Mouse (Mus musculus): ENCODE data around the gene Jak2.

Gene Jak2

DNA sequence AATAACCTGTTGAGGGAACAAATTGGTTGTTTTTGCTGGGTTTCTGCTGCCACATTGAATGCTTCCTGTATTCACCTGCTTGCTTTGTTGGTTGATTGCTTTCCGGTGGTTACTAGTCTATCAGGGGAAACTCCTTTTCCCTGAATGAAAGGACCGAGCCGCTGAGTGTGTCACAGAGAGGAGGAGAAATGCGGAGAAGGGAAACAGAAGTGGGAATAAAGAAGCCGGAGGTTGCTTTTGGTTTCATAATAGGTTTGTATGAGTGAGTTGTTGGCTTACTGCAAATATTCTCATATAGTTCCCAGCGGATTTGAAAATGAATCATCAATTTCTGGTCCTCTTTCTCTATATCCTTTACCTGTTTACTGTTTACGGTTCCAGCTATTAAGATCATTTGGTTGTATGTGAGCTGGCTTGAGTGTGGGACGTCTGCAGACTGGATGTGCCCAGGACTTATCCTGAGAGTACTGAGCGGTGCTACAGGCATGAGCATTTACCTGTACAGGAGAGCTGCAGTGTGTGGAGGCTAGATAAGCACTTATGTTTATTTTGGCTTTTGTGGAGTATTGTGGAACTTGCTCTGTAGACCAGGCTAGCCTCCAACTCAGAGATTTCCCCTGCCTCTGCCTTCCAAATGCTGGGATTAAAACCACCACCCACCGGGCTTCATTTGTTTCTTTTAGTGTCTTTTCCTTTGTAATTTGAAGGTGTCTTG lies 1.4 kb downstream of the Jak2 start:
- DNase-seq (ENCODE audit: low spot score in 2 of 2), result no peak

DNA sequence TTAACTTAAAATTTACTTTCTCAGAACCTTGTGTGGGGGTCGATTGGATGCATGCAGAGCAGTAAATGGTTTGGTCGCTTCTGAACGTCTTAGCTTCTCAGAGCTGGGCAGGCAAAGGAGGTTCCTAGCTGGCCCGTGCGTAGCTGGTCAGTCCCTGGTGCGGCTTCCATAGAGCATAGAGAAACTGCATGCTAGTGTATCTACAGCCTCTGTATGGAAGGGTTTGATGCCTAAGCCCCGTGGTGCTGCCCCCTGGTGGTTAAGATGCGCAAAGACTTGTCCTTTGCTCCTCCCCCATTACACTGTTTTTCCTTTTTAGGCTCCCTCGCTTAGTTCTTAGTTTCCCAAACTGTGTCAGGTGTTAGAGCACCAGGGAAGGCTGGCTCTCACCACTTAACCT lies 2.1 kb downstream of the Jak2 start:
- peak; percentile 68 to 73 for DNase-seq (ENCODE audit: low spot score in 2 of 2)

DNA sequence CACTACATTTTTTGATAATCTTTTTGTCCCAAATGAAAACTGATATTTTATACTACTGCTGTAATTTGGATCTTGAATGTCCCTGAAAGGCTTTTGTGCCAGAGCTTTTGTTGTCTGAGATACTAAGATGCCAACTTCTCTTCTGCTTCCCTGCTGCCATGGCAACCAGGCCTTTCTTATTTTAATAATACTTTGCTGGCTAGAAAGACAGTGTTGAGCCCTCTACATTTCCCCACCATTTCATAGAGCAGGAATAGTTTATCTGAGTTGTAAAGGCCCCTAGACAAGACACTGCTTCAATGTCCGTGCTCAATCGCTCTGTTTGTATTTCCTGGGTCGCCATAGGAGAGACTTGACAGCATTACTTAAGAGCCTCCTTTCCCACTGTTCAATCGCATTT lies 3.0 kb downstream of the Jak2 start:
- DNase-seq (ENCODE audit: low spot score in 2 of 2), result no peak

DNA sequence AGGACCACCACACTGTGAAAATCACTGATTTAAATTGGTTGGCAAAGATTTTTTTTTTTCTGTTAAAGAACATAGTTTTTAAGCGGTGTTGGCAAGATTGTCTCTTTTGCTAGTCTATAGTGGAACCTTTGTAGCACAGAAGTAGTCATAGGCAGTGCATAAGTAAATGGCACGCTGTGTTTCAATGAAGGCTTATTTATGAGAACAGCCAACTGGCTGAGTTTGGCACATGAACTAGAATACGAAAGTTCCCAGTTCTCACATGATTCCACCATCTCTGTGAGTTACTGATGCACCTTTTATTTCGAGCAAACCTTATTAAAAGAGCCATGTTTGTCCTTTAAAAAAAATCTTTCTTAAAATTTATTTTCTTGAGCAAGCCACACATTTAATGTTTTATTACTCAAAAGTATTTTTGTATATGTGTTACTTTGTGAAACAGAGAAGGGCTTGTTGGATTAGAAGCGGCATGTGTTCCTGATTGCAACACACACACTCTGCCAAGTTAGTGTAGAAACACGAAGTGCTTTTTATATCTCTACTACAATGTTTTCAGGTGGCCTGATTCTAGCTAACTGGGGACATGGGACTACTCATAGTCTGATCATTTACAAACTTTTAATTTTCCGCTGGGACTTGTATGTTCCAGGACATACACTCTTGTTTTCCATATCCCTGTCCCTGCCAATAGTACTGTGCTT lies 3.8 kb downstream of the Jak2 start:
- no peak for DNase-seq (ENCODE audit: low spot score in 2 of 2)

DNA sequence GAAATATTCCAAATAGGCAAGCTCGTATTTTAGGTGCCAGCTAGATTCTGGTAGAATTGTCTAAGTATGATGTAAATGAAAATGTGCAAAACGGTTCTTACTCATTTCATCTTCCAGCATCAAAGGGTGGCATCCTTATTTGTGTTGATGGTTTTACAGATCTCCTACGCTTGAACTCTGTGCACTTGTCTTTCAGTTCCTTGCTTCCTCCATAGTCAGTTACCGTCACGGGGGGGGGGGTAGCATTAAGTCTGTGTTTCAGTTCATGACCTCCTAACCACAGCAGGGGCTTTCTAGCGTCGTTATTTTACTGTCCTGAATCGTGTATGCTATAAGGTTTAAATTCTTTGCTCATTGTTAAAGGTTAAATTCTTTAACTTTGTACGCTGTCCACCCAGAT lies 10.0 kb downstream of the Jak2 start:
- no peak for DNase-seq (ENCODE audit: low spot score in 2 of 2)

DNA sequence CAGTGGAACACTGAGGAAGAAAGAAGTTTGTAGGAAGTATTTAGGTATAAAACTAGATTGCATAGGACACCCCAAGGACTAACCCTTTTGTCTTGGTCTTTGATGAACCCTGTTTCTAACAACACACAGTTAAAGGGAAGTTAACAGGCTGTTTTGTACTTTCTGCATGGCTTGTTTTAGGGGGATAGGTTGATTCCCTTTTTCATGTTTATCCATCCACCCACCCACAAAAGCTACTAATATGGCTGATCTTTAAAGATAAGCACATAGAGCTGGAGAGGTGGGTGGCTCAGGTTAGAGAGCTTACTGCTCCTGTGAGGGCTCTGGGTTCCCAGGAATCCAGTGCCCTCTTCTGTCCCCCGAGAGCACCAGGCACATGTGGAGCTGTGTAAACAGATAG lies 11.9 kb downstream of the Jak2 start:
- DNase-seq (ENCODE audit: low spot score in 2 of 2), result no peak

DNA sequence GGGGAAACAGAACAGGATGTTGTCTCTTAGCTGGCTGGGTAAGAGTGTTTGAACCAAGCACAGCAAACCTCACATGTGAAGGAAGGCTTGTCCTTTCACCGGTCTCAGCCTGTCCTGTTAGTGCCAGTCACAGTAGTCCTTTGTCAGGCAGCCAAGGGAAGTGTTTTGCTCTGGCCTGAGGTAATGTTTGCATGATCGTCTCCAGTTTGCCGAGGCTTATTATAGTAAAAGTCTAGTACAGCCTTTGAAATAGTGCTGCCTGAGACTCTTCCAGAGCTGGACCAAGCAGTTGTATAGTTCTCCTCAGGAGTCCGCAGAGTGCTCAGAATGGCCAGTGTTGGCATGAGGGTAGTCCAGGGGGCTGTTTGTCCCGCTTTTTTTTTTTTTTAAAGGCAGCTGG lies 13.9 kb downstream of the Jak2 start:
- DNase-seq (ENCODE audit: low spot score in 2 of 2), result no peak

DNA sequence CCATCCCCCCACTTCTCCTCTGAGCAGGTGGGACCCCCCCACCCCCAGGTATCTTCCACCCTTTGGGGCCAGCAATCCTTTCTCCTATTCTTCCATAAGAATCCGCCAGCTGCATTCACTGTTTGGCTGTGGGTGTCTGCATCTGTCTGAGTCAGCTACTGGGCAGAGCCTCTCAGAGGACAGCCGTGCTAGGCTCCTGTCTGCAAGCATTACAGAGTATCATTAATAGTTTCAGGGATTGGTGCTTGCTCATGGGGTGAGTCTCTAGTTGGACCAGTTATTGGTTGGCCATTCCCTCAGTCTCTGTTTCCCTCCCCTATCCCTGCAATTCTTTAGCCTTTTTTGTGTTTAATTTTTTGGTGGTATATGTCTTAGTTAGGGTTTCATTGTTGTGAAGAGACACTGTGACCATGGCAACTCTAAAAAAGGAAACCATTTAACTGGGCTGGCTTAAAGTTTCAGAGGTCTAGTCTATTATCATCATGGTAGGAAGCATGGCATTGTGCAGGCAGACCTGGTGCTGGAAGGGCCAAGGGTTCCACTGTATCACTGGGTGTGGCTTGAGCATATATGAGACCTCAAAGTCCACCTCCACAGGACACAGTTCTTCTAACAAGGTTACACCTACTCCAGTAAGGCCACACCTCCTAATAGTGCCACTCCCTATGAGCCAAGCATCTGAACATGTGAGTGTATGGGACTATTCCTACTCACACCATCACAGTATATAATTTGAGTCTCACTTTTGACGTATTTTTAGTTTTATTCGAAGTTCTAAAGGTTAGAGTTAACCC lies 15.6 kb downstream of the Jak2 start:
- DNase-seq (ENCODE audit: low spot score in 2 of 2), result no peak

DNA sequence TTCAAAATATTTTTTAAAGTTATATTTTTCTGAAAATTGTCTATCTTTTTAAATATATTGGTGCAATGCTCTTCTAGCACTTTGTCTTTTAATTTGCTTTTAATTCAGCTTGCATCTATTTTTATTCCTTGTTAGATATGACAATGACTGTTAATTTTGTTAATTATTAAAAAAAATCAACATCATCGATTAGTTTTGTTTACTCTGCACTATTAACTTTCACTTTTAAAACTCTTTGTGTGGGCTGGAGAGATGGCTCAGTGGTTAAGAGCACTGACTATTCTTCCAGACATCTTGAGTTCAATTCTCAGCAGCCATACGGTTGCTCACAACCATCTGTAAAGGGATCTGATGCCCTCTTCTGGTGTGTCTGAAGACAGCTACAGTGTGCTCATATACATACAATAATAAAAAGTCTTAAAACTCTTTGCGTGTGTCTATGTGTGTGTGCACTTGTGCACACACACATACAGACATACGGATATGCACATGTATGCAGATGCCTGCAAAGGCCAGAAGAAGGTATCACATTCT lies 17.2 kb downstream of the Jak2 start:
- no peak for DNase-seq (ENCODE audit: low spot score in 2 of 2)

DNA sequence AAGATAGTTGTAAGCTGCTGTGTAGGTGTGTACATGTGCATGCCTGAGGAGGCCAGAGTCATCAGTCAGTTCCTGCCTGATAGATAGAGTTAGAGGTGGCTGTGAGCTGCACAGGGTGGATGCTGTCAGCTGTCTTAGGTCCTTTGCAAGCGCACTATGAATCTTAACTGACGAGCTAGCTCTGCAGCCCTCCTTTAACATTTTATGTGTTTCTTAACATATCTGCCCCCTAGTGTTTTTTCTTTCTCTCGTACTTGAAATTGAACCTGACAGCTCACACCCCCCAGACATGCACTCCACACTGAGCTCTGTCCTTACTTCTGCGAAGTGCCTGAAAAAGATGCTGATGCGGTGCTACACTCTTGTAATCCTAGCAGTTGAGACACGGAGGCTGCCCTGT lies 18.6 kb downstream of the Jak2 start:
- DNase-seq (ENCODE audit: low spot score in 2 of 2), result no peak

DNA sequence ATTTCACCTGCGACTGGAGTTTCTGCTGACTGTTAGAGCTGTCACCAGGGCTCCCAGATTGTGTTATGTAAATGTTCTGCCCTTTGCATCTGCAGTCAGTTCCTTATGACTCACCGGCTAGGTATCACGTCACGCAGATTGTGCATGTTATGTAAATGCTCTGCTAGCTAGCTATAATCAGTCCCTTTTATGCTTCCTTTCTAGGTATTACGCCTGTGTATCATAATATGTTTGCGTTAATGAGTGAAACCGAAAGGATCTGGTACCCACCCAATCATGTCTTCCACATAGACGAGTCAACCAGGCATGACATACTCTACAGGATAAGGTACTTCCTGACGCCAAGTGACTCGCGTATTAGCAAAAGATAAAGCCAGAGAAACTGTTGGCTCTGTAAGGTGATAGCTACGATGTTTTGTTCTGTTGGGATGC lies 19.5 kb downstream of the Jak2 start:
- DNase-seq (ENCODE audit: low spot score in 2 of 2), result no peak

DNA sequence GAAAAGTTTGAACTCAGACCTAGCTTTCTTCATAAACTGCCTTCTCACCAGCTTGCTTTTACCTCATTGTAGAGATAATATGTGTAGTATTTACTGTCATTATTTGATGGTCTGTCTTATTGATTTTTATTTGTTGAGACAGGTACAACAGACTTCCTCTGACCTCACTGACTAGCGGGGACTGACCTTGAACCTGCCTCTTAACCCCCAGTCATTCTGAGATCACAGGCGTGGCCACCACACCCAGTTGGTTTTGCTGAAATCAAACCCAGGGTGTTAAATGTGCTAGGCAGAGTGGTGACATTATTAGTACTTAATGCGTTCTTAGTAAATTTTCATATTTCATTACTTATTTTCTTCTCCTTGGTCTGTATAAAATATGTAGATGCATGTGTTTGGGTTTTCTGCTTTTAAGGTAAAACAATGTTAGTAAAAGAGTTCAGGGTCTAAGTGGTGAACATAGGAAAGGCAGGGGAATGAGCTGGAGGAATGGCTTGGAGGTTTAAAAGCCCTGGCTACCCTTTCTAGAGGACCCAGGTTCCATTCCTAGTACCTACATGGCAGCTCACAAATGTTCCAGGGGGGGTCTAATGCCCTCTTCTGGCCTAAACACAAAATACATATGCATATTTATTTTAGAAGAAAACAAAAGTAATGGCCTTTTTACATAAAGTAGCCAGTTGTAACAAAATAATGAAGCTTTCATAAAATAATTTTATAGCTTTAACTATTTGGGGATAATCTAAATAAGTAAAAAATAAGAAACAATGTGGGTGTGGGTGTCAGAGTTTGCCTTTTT lies 20.6 kb downstream of the Jak2 start:
- DNase-seq (ENCODE audit: low spot score in 2 of 2), result no peak

DNA sequence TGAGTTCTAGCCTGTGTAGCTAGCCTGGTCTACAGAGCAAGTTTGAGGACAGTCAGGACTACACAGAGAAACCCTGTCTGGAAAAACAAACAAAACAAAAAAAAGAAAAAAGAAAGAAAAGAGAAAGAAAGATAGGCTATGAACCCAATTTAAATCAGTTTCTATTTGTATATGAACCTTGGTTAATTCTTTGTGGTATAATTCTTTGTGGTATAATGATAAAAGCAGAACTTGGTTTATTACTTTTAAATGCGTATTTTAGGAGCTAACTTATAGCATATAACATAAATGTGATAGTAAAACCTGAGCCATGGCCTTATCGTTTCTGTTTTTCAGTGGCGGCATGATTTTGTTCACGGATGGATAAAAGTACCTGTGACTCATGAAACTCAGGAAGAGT lies 24.8 kb downstream of the Jak2 start:
- DNase-seq (ENCODE audit: low spot score in 2 of 2), result no peak

DNA sequence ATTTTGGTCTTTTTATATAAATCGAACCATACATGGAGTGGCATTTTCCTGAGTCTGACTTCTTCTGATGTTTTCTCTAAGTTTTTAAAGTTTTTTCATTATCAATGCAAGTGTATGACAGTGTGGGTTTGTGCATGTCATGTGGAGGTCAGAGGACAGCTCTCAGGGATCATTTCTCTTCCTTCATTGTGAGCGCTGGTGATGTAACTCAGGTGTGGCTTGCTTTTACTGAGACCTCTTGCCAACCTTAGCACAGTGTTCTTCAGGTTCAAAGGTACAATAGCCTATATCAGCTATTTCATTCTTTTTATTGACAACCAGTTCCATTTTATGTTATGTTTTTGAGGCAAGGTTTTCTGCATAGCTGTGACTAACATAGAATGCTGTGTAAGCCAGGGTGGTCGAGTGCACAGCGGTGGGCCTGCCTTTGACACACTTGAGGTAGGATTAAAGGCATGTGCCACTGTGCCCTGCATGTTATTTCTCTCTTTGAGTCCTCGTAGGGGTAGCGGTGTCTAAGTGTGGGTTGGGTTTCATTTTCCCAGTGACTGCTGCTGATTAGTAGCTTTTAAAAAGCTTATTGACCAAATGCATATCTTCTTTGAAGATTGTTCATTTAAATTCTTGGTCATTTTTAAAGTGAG lies 27.4 kb downstream of the Jak2 start:
- DNase-seq (ENCODE audit: low spot score in 2 of 2), result no peak

DNA sequence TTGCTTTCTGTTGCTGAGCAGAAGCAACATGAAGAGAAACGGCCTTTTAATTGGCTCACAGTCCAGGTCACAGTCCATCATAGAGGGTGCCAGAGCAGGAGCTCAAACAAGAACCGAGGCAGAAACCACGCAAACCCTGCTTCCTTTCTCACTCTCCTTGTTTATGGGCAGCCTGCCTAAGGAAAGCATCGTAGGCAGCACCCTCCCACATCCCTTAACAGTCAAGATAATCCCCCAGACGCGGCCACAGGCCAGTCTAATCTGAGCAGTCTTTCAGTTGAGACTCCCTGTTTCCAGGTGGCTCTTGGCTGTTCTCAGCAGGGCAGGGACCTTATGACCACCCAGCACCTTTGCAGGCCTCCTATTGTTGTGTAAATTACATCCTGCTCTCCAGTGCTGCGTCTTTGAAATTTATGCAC lies 33.8 kb downstream of the Jak2 start:
- no peak for DNase-seq (ENCODE audit: low spot score in 2 of 2)

DNA sequence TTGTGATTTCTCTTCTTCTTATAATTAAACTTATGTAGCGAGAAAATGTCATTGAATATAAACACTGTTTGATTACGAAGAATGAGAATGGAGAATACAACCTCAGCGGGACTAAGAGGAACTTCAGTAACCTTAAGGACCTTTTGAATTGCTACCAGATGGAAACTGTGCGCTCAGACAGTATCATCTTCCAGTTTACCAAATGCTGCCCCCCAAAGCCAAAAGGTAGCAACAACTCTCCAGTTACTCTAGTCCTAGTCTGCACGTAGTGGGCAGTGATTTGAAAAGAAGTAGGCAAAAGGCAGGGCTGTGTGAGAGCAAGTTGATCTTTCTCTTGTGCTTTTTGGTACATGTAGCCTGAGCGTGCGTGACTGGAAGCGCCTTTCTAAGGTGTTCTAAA lies 36.2 kb downstream of the Jak2 start:
- DNase-seq (ENCODE audit: low spot score in 2 of 2), result no peak

DNA sequence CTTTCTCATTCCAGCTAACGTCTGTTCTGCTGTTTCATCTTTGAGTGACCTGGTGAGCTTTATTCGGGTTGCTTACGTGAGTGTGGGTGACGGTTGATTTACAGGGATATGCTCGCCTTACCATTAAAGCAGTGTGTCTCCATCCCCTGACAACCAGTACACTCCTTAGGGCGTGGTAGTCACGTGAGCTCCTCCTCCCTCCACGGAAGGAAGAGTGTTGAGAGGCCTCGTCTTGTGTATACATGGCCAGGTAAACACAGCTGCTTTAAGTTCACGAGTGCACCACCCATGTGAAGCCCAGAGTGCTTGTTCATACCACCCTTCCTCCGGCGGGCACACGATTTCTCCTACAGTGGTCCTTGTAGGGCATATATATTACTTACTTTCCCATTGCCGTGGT lies 39.9 kb downstream of the Jak2 start:
- no peak for DNase-seq (ENCODE audit: low spot score in 2 of 2)

DNA sequence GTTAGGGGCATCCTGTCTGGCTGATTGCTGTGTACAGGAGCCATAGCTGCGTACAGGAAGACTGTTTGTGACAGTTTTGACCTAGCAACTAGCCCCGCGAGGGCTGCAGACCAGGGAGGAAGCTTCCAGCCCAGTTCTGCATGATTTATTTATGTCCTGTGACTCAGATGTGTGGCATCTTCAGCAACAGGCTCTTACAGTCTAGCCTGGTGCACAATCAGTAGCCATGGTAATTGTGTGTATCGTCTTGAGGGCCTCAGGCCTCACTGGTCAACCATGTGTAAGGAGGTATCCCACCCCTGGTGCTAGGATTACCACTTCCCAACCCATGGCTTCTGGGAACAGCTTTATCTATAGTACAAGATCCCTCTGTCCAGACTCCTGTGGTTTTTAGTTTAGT lies 40.9 kb downstream of the Jak2 start:
- no peak for DNase-seq (ENCODE audit: low spot score in 2 of 2)

DNA sequence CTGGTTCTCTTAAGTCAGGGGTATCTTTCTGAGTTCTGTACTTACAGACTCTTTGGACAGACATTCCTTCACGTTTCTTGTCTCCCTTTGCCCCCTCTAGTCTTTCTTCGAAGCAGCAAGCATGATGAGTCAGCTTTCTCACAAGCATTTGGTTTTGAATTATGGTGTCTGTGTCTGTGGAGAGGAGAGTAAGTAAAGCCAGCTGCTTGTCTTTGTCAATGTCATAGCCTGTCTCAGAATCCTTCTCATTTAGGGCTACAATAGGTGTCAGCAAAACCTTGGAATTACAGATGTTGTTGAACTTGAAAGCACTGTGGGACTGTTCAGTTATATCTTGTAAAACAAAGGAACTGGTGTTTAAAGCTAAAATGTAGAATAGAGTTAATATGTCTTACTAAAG lies 43.1 kb downstream of the Jak2 start:
- DNase-seq (ENCODE audit: low spot score in 2 of 2), result no peak

DNA sequence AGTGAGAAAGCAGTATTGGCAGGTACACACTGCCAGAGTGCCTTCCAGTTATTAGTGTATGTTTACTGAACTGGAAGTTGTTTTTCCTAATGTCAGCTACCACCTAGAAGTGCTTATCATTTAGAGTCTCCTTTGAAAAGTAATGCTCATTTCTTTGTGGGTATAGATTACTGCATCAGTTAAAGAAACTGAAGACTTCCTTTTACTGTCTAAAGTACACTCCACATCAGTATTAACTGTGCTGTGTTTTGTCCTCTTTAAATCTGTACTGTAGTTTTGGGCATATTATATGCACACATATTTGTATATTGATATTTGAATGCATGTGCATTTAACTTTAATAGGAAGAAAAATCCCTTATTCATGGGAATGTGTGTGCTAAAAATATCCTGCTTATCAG lies 44.5 kb downstream of the Jak2 start:
- no peak for DNase-seq (ENCODE audit: low spot score in 2 of 2)

DNA sequence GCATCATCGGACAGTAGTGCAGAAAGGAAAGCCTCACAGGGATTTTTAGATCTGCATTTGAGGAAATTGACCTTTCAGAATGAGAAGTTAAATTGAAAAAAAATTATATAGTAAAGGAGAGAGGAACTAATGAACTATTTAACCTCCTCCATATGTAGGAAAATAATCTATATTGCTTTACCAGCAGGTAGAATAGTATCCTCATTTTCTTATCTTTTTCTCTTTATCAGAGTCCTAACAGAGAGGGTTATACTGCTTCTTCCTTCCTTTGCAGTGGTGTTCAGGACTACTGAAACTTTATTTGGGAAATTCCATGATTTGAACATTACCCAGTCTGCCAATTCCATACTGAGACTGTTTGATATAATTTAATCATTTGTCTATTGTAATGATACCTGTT lies 45.7 kb downstream of the Jak2 start:
- DNase-seq (ENCODE audit: low spot score in 2 of 2), result no peak

Data from frontal cortex, postnatal 14 days (tissue).